Mouse (Mus musculus) ovary, postnatal 10 days (tissue): ENCODE results near the gene Hmgn2.

Experiments used
- DNase-seq: peaks from one replicate; pipeline ENCODE4 v3.0.0; 2022; ENCODE audit warnings: low spot score

Gene Hmgn2

GRCm38 (mm10) chr4:133978021-133978711, 9.7 kb upstream of the Hmgn2 start:
- no peak for DNase-seq

- no peak for DNase-seq
Observed at GRCm38 (mm10) chr4:133971741-133972140, 3.3 kb upstream of the Hmgn2 start.

GRCm38 (mm10) chr4:133970876-133971275, 2.4 kb upstream of the Hmgn2 start:
- DNase-seq, result no peak

- no peak for DNase-seq
Observed at GRCm38 (mm10) chr4:133970196-133970595, 1.7 kb upstream of the Hmgn2 start.

- DNase-seq, result no peak
Observed at GRCm38 (mm10) chr4:133969114-133969770, 792 bp upstream of the Hmgn2 start.

GRCm38 (mm10) chr4:133967866-133968149, 642 bp downstream of the Hmgn2 start:
- DNase-seq, result peak; percentile 77

GRCm38 (mm10) chr4:133967138-133967865, 1.1 kb downstream of the Hmgn2 start:
- peak; percentile 93 for DNase-seq

GRCm38 (mm10) chr4:133966271-133966940, 2.0 kb downstream of the Hmgn2 start:
- no peak for DNase-seq

- no peak for DNase-seq
Observed at GRCm38 (mm10) chr4:133962566-133962965, 5.9 kb downstream of the Hmgn2 start.

GRCm38 (mm10) chr4:133958884-133959283, 9.6 kb downstream of the Hmgn2 start:
- no peak for DNase-seq

- no peak for DNase-seq
Observed at GRCm38 (mm10) chr4:133956358-133956757, 12.1 kb downstream of the Hmgn2 start.

- DNase-seq, result no peak
Observed at GRCm38 (mm10) chr4:133946736-133947135, 21.7 kb downstream of the Hmgn2 start.

- no peak for DNase-seq
Observed at GRCm38 (mm10) chr4:133943791-133944190, 24.7 kb downstream of the Hmgn2 start.

GRCm38 (mm10) chr4:133942679-133943078, 25.8 kb downstream of the Hmgn2 start:
- no peak for DNase-seq

GRCm38 (mm10) chr4:133941576-133941975, 26.9 kb downstream of the Hmgn2 start:
- no peak for DNase-seq

- no peak for DNase-seq
Observed at GRCm38 (mm10) chr4:133940386-133941260, 27.8 kb downstream of the Hmgn2 start.

GRCm38 (mm10) chr4:133938077-133938476, 30.4 kb downstream of the Hmgn2 start:
- DNase-seq, result no peak

- no peak for DNase-seq
Observed at GRCm38 (mm10) chr4:133931785-133932184, 36.7 kb downstream of the Hmgn2 start.

GRCm38 (mm10) chr4:133931349-133931748, 37.1 kb downstream of the Hmgn2 start:
- DNase-seq, result no peak

- no peak for DNase-seq
Observed at GRCm38 (mm10) chr4:133929278-133929670, 39.2 kb downstream of the Hmgn2 start.

GRCm38 (mm10) chr4:133928576-133929277, 39.7 kb downstream of the Hmgn2 start:
- no peak for DNase-seq
